Mouse (Mus musculus) gastrocnemius, postnatal 4 days (tissue): ENCODE results near the gene Naaladl2. TPM values are rescaled to one million over a fixed set of nuclear protein-coding genes. Genes with fewer than 3 reads are reported as not detected.
"Not testable (repeated sequence)": the region's sequence is repeated elsewhere in the genome, so short reads cannot be mapped to it uniquely, and the experiment has no call there.

Experiments used
- DNase-seq, 2 experiments: peaks; one replicate each; pipeline ENCODE4 v3.0.0; 2021 to 2022; ENCODE audit warnings: low spot score in 2 of 2, mixed read lengths in 2 of 2
- total RNA-seq, 2 experiments: library from RNA; stranded (reverse); gene quantifications; 2 replicates each; pipeline ENCODE4 v1.2.3; 2021

The Naaladl2 gene
- total RNA-seq, 2 experiments from 2014 or later, result 3.9 to 4.8 TPM

- DNase-seq, result no peak
Measured at GRCm38 (mm10) chr3:24391311-24391710, 752.8 kb downstream of the Naaladl2 start.

- DNase-seq, result peak in 1 of 2 experiments; percentile 12
Measured at GRCm38 (mm10) chr3:24355010-24355409, 789.1 kb downstream of the Naaladl2 start.

GRCm38 (mm10) chr3:24321489-24322405 lies 822.3 kb downstream of the Naaladl2 start:
- DNase-seq, result no peak

GRCm38 (mm10) chr3:24314658-24315297 lies 829.3 kb downstream of the Naaladl2 start:
- DNase-seq, result no peak

- no peak for DNase-seq
Measured at GRCm38 (mm10) chr3:24225418-24225817, 918.6 kb downstream of the Naaladl2 start.

- DNase-seq, result no peak
Measured at GRCm38 (mm10) chr3:24217476-24217875, 926.6 kb downstream of the Naaladl2 start.

GRCm38 (mm10) chr3:24166531-24166930 lies 977.5 kb downstream of the Naaladl2 start:
- DNase-seq, result no peak

GRCm38 (mm10) chr3:24163992-24164391 lies 980.1 kb downstream of the Naaladl2 start:
- DNase-seq, result no peak

GRCm38 (mm10) chr3:24151086-24151815 lies 992.8 kb downstream of the Naaladl2 start:
- DNase-seq, result not testable (repeated sequence)

- DNase-seq, result no peak
Measured at GRCm38 (mm10) chr3:24142808-24143207, 1001.3 kb downstream of the Naaladl2 start.

- DNase-seq, result no peak
Measured at GRCm38 (mm10) chr3:24138002-24138401, 1006.1 kb downstream of the Naaladl2 start.

GRCm38 (mm10) chr3:24126200-24126599 lies 1017.9 kb downstream of the Naaladl2 start:
- DNase-seq, result no peak

- no peak for DNase-seq
Measured at GRCm38 (mm10) chr3:24124034-24124433, 1020.0 kb downstream of the Naaladl2 start.

- no peak for DNase-seq
Measured at GRCm38 (mm10) chr3:24118136-24118535, 1025.9 kb downstream of the Naaladl2 start.

- no peak for DNase-seq
Measured at GRCm38 (mm10) chr3:24114849-24115248, 1029.2 kb downstream of the Naaladl2 start.

GRCm38 (mm10) chr3:24113360-24113759 lies 1030.7 kb downstream of the Naaladl2 start:
- DNase-seq, result no peak

GRCm38 (mm10) chr3:24106391-24106790 lies 1037.7 kb downstream of the Naaladl2 start:
- DNase-seq, result no peak

GRCm38 (mm10) chr3:24079761-24080160 lies 1064.3 kb downstream of the Naaladl2 start:
- no peak for DNase-seq

- DNase-seq, result peak in 1 of 2 experiments; percentile 13
Measured at GRCm38 (mm10) chr3:24071169-24071797, 1072.8 kb downstream of the Naaladl2 start.

GRCm38 (mm10) chr3:24070424-24071168 lies 1073.5 kb downstream of the Naaladl2 start:
- no peak for DNase-seq
